Mouse (Mus musculus) embryonic fibroblast, embryonic 13.5 days (primary cell): ENCODE results near the gene Nrxn1. TPM values are rescaled to one million over a fixed set of nuclear protein-coding genes. Genes with fewer than 3 reads are reported as not detected.

Source experiments
- H3K27ac ChIP-seq: 2 replicates; pipeline ENCODE4 v1.5.1; 2012; ENCODE audit warnings: low read length, control low read depth, inconsistent platforms; ENCODE audit not compliant: insufficient read depth
- H3K4me1 ChIP-seq: 2 replicates; pipeline ENCODE4 v1.6.1; 2011; ENCODE audit warnings: low read length; ENCODE audit not compliant: control insufficient read depth, insufficient read depth
- H3K4me3 ChIP-seq: 2 replicates; pipeline ENCODE4 v1.5.1; 2011; ENCODE audit warnings: mild to moderate bottlenecking, control low read depth, low read length; ENCODE audit not compliant: insufficient read depth
- CTCF ChIP-seq: IDR thresholded peaks from 2 replicates; pipeline ENCODE4 v1.5.1; 2011; ENCODE audit warnings: mild to moderate bottlenecking, control low read depth, low read length, moderate library complexity, borderline replicate concordance; ENCODE audit not compliant: insufficient read depth
- POLR2A ChIP-seq: IDR thresholded peaks from 2 replicates; pipeline ENCODE4 v1.6.1; 2011; ENCODE audit warnings: low read depth, mild to moderate bottlenecking, control low read depth, low read length, moderate library complexity
- polyA plus RNA-seq: library from polyadenylated mRNA; stranded (reverse); fragments of >200 nt; gene quantifications from 2 replicates; pipeline ENCODE4 v1.2.4, GENCODE M21; 2011; ENCODE audit warnings: low read depth; ENCODE audit not compliant: missing spikeins, insufficient read length

Gene Nrxn1
- polyA plus RNA-seq, 1 experiment = 1.3 TPM

GRCm38 (mm10) chr17:90695086-90695584 is 397.7 kb downstream of the Nrxn1 start:
- Histone ChIP-seq H3K4me1 (no peaks in the 10 kb centered on the region; the same call in 1 of the 2 replicates), H3K27ac (no peak overlapping the region), H3K4me3 (no peak overlapping the region)
- TF ChIP-seq POLR2A (no peak), CTCF (no peak)

GRCm38 (mm10) chr17:90684172-90684571 is 408.7 kb downstream of the Nrxn1 start:
- Histone ChIP-seq H3K4me3 (no peak overlapping the region), H3K4me1 (no peaks in the 10 kb centered on the region), H3K27ac (no peak overlapping the region)
- no peak for TF ChIP-seq POLR2A
- TF ChIP-seq CTCF = no peak

- Histone ChIP-seq H3K4me3 (no peak overlapping the region), H3K4me1 (no peaks in the 10 kb centered on the region), H3K27ac (no peak overlapping the region)
- TF ChIP-seq CTCF (no peak), POLR2A (no peak)
Measured at GRCm38 (mm10) chr17:90681019-90681418, 411.9 kb downstream of the Nrxn1 start.

GRCm38 (mm10) chr17:90676676-90677075 is 416.2 kb downstream of the Nrxn1 start:
- H3K4me1 ChIP-seq = no peaks in the 10 kb centered on the region
- TF ChIP-seq CTCF (no peak), POLR2A (no peak)
- no peak overlapping the region for H3K27ac ChIP-seq
- H3K4me3 ChIP-seq = no peak overlapping the region

- no peak overlapping the region for H3K27ac ChIP-seq
- no peaks in the 10 kb centered on the region for H3K4me1 ChIP-seq
- no peak overlapping the region for H3K4me3 ChIP-seq
- TF ChIP-seq POLR2A (no peak), CTCF (no peak)
Measured at GRCm38 (mm10) chr17:90662318-90662717, 430.6 kb downstream of the Nrxn1 start.

GRCm38 (mm10) chr17:90654506-90654905 is 438.4 kb downstream of the Nrxn1 start:
- H3K4me3 ChIP-seq = no peak overlapping the region
- no peaks in the 10 kb centered on the region for H3K4me1 ChIP-seq
- H3K27ac ChIP-seq = no peak overlapping the region
- no peak for TF ChIP-seq CTCF
- no peak for TF ChIP-seq POLR2A

- no peak overlapping the region for H3K27ac ChIP-seq
- TF ChIP-seq CTCF (no peak), POLR2A (no peak)
- no peak overlapping the region for H3K4me3 ChIP-seq
- no peaks in the 10 kb centered on the region for H3K4me1 ChIP-seq
Measured at GRCm38 (mm10) chr17:90653347-90653746, 439.5 kb downstream of the Nrxn1 start.

- no peak overlapping the region for H3K27ac ChIP-seq
- H3K4me1 ChIP-seq = no peaks in the 10 kb centered on the region
- TF ChIP-seq POLR2A (no peak), CTCF (no peak)
- H3K4me3 ChIP-seq = no peak overlapping the region
Measured at GRCm38 (mm10) chr17:90650279-90650678, 442.6 kb downstream of the Nrxn1 start.

- no peak overlapping the region for H3K27ac ChIP-seq
- H3K4me3 ChIP-seq = no peak overlapping the region
Measured at GRCm38 (mm10) chr17:90638970-90639524, 453.8 kb downstream of the Nrxn1 start.

GRCm38 (mm10) chr17:90638183-90638727 is 454.6 kb downstream of the Nrxn1 start:
- TF ChIP-seq POLR2A (no peak), CTCF (no peak)
- Histone ChIP-seq H3K4me1 (no peaks in the 10 kb centered on the region), H3K4me3 (no peak overlapping the region), H3K27ac (no peak overlapping the region)

More at GRCm38 (mm10) chr17:90638970-90639524, 453.8 kb downstream of the Nrxn1 start:
- TF ChIP-seq CTCF (no peak), POLR2A (no peak)
- no peaks in the 10 kb centered on the region for H3K4me1 ChIP-seq
